Mouse (Mus musculus): ENCODE data around the gene Fam83c. TPM values are rescaled to one million over a fixed set of nuclear protein-coding genes. Genes with fewer than 3 reads are reported as not detected.
"Not testable (repeated sequence)": the region's sequence is repeated elsewhere in the genome, so short reads cannot be mapped to it uniquely, and the experiment has no call there.

Fam83c gene
- polyA plus RNA-seq, 1 experiment from 2014 or later: 0.30 TPM

- ATAC-seq: no peak
- peaks cover 12% of the 10 kb centered on the region for H3K36me3 ChIP-seq
- peaks cover 5% of the 10 kb centered on the region; the same call in 1 of the 2 replicates for H3K4me1 ChIP-seq (replicated peaks)
- no peak overlapping the region for H3K4me3 ChIP-seq (replicated peaks)
- no peak overlapping the region for H3K27ac ChIP-seq
- no peaks in the 10 kb centered on the region for H3K9me3 ChIP-seq
- H3K27me3 ChIP-seq (replicated peaks): no peaks in the 10 kb centered on the region
- WGBS: 80% methylated on average over 7 of the region's 7 CpGs
- no peak overlapping the region for H3K4me2 ChIP-seq (replicated peaks)
- H3K9ac ChIP-seq: no peak overlapping the region
Observed at GRCm38 (mm10) chr2:155860102-155860501, 25.4 kb upstream of the Fam83c start.

- no peaks in the 10 kb centered on the region for H3K4me1 ChIP-seq (replicated peaks)
- no peak overlapping the region for H3K4me3 ChIP-seq (replicated peaks)
- H3K36me3 ChIP-seq: peaks cover 22% of the 10 kb centered on the region
- H3K9me3 ChIP-seq: no peaks in the 10 kb centered on the region
- no peak overlapping the region for H3K4me2 ChIP-seq (replicated peaks)
- no peaks in the 10 kb centered on the region for H3K27me3 ChIP-seq (replicated peaks)
- WGBS: 75% methylated on average over 5 of the region's 5 CpGs
- no peak for ATAC-seq
- no peak overlapping the region for H3K9ac ChIP-seq
- H3K27ac ChIP-seq: no peak overlapping the region
Observed at GRCm38 (mm10) chr2:155852536-155852935, 17.9 kb upstream of the Fam83c start.

DNA sequence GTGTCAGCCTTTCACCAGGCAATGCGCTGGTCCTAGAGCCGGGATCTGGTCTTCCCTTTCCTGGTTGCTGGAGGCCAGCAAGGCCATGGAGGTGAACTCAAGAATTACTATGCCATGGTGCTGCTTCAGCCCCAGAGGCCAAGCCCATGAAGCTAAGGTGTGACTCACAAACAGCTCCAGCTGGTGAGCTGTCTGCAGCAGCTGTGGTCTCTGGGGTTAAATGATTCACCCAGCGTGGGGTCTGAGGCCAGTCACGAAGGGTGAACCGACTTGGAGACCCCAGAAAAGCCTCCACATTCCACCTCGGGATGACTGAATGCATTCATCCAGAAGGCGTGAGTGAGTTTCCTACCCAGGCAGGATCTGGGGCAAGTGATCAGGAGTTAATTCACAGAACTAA, 15.5 kb upstream of the Fam83c start:
- no peak overlapping the region for H3K4me3 ChIP-seq (replicated peaks)
- peaks cover 21% of the 10 kb centered on the region; the same call in 1 of the 2 replicates for H3K36me3 ChIP-seq
- 88% methylated on average over 7 of the region's 7 CpGs for WGBS
- H3K4me1 ChIP-seq (replicated peaks): no peaks in the 10 kb centered on the region
- no peak for ATAC-seq
- no peak overlapping the region for H3K27ac ChIP-seq
- no peaks in the 10 kb centered on the region for H3K27me3 ChIP-seq (replicated peaks)
- no peaks in the 10 kb centered on the region for H3K9me3 ChIP-seq
- no peak overlapping the region for H3K4me2 ChIP-seq (replicated peaks)
- no peak overlapping the region for H3K9ac ChIP-seq

DNA sequence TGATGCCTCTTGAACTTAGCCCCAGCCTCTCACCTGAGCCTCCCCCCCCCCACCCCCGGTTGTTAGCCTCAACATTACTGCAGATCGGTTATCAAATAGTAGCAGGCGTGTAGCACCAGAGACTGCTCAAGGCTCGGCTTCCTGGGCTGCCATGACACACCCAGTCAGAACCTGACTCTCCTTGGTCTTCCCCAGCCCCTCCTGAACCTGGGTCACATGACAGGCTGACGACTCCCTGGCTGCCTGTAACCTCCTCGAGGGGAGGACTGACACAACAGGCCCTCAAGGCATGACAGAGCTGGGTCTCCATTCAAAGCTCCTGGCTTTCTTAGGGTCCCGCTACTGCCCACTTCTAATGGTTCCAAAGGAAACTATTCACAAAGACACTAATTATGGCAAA, 14.8 kb upstream of the Fam83c start:
- H3K4me2 ChIP-seq (replicated peaks): no peak overlapping the region
- H3K9me3 ChIP-seq: no peaks in the 10 kb centered on the region
- no peak overlapping the region for H3K4me3 ChIP-seq (replicated peaks)
- no peak overlapping the region for H3K27ac ChIP-seq
- H3K36me3 ChIP-seq: peaks cover 21% of the 10 kb centered on the region; the same call in 1 of the 2 replicates
- no peaks in the 10 kb centered on the region for H3K27me3 ChIP-seq (replicated peaks)
- no peak overlapping the region for H3K9ac ChIP-seq
- 51% methylated on average over 7 of the region's 7 CpGs for WGBS
- ATAC-seq: peak; percentile 46; the same call in 1 of the 2 replicates
- H3K4me1 ChIP-seq (replicated peaks): no peaks in the 10 kb centered on the region

DNA sequence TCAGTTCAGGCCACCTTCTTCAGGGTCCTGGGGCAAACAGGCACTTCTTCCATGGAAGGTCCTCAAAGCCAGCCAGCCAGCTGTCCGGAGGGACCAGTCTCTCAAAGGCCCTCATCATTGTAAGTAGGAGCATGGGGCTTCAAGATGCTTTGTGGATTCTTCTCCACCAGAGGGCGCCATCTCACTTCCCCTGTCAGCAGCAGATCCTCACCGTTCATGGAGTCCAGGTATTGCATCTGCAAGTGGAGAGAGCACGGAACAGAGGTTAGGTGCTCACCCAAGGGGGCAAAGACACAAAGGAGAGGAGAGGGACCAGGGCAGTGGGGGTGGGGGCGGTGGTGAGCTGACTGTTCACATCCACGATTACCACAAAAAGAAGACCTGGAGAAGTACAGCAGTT, 13.6 kb upstream of the Fam83c start:
- Histone ChIP-seq H3K36me3 (peaks cover 21% of the 10 kb centered on the region; the same call in 1 of the 2 replicates), H3K27me3 (replicated peaks) (no peaks in the 10 kb centered on the region), H3K4me1 (replicated peaks) (no peaks in the 10 kb centered on the region), H3K9me3 (no peaks in the 10 kb centered on the region), H3K9ac (no peak overlapping the region), H3K4me3 (replicated peaks) (no peak overlapping the region), H3K27ac (no peak overlapping the region), H3K4me2 (replicated peaks) (no peak overlapping the region)
- WGBS: 29% methylated on average over 6 of the region's 6 CpGs
- peak; percentile 16 for ATAC-seq

- H3K9ac ChIP-seq: no peak overlapping the region
- WGBS: 74% methylated on average over 8 of the region's 8 CpGs
- no peaks in the 10 kb centered on the region for H3K27me3 ChIP-seq (replicated peaks)
- no peaks in the 10 kb centered on the region for H3K9me3 ChIP-seq
- H3K36me3 ChIP-seq: peaks cover 19% of the 10 kb centered on the region; the same call in 1 of the 2 replicates
- no peaks in the 10 kb centered on the region for H3K4me1 ChIP-seq (replicated peaks)
- no peak overlapping the region for H3K27ac ChIP-seq
- ATAC-seq: no peak
- no peak overlapping the region for H3K4me2 ChIP-seq (replicated peaks)
- H3K4me3 ChIP-seq (replicated peaks): no peak overlapping the region
Observed at GRCm38 (mm10) chr2:155846930-155847329, 12.3 kb upstream of the Fam83c start.

DNA sequence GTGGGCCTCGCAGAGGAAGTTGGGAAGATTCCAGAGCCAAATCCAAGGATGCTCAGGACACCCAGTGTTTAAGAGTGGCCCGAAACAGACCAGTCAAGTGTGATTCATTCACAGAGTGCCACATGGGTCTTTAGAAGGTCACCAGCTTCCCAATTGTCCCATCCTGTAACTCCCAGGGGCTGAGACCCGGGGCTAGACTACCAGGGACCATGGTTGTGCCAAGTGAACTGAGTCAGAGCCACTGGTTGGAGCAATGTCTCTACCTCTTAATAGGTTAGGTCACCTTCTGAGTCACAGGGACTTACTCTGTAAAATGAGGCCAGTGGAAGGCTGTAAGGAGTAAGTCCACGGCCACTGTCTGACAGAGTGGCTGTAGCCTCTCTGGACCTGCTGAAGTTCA, 4.3 kb upstream of the Fam83c start:
- Histone ChIP-seq H3K9me3 (no peaks in the 10 kb centered on the region), H3K36me3 (no peaks in the 10 kb centered on the region), H3K27ac (no peak overlapping the region), H3K9ac (no peak overlapping the region), H3K27me3 (replicated peaks) (no peaks in the 10 kb centered on the region), H3K4me3 (replicated peaks) (no peak overlapping the region), H3K4me2 (replicated peaks) (no peak overlapping the region), H3K4me1 (replicated peaks) (0 out of 2 replicates have a peak, but pooled peaks cover 3% of the 10 kb centered on the region)
- no peak for ATAC-seq
- 86% methylated on average over 4 of the region's 4 CpGs for WGBS

DNA sequence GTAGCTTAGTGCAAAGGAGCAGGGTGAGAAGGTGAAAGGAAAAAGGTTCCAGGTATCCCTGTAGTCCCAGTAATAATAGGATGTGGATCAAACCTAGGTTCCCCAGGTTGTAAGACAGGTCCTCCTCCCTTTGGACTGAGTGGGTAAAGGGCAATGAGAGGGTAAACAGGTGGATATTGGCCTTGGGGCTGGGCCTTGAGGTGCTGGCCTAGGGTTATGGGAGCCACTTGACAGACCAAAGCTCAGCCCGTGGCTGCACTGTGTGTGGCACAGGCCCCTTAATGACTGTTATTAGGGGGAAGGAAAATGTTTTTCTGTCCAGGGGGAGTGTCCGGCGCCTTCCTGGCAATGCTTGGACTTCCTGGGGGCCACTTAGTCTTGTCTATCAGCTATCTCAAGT, 3.3 kb upstream of the Fam83c start:
- Histone ChIP-seq H3K9ac (no peak overlapping the region), H3K4me1 (replicated peaks) (0 out of 2 replicates have a peak, but pooled peaks cover 3% of the 10 kb centered on the region), H3K36me3 (no peaks in the 10 kb centered on the region), H3K27ac (no peak overlapping the region), H3K27me3 (replicated peaks) (no peaks in the 10 kb centered on the region), H3K4me2 (replicated peaks) (no peak overlapping the region), H3K9me3 (no peaks in the 10 kb centered on the region), H3K4me3 (replicated peaks) (no peak overlapping the region)
- ATAC-seq: peak; percentile 56
- 57% methylated on average over 3 of the region's 3 CpGs for WGBS

- not testable (repeated sequence) for H3K4me1 ChIP-seq (replicated peaks); H3K4me3 ChIP-seq (replicated peaks); H3K36me3 ChIP-seq; H3K9ac ChIP-seq; H3K27me3 ChIP-seq (replicated peaks); H3K9me3 ChIP-seq; H3K27ac ChIP-seq; H3K4me2 ChIP-seq (replicated peaks); ATAC-seq
- WGBS: 81% methylated on average over 1 of the region's 1 CpGs
Observed at GRCm38 (mm10) chr2:155832087-155832486, 2.6 kb downstream of the Fam83c start.

GRCm38 (mm10) chr2:155831302-155831701, 3.4 kb downstream of the Fam83c start:
- Histone ChIP-seq H3K4me3 (replicated peaks) (no peak overlapping the region), H3K4me1 (replicated peaks) (0 out of 2 replicates have a peak, but pooled peaks cover 3% of the 10 kb centered on the region), H3K27ac (no peak overlapping the region), H3K9ac (no peak overlapping the region), H3K9me3 (no peaks in the 10 kb centered on the region), H3K27me3 (replicated peaks) (no peaks in the 10 kb centered on the region), H3K4me2 (replicated peaks) (no peak overlapping the region), H3K36me3 (no peaks in the 10 kb centered on the region)
- no peak for ATAC-seq
- 57% methylated on average over 9 of the region's 9 CpGs for WGBS

DNA sequence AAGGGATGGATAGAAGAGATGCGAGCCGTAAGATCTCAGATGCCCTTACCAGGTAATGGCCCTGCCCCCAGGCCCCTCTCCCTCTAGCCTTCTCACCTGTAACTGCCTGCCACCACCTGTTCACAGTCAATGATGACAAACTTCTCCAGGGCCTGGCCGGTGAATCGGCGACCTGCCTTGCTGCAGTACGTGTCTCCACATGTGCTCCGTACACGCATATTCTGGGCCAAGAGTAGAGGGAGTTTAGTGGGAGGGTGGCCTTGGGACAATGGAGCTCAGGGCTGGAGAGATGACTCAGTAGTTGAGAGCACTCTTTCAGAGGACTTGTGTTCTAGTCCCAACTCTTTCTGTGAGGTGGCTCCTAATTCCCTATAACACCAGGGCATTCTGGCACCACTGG, 3.8 kb downstream of the Fam83c start:
- H3K9ac ChIP-seq: no peak overlapping the region
- no peak for ATAC-seq
- no peak overlapping the region for H3K4me2 ChIP-seq (replicated peaks)
- H3K36me3 ChIP-seq: no peaks in the 10 kb centered on the region
- no peaks in the 10 kb centered on the region for H3K9me3 ChIP-seq
- 0 out of 2 replicates have a peak, but pooled peaks cover 3% of the 10 kb centered on the region for H3K4me1 ChIP-seq (replicated peaks)
- no peak overlapping the region for H3K4me3 ChIP-seq (replicated peaks)
- H3K27me3 ChIP-seq (replicated peaks): no peaks in the 10 kb centered on the region
- H3K27ac ChIP-seq: no peak overlapping the region
- 91% methylated on average over 8 of the region's 8 CpGs for WGBS

- Histone ChIP-seq H3K27ac (peak within 1 kb of the TSS; percentile 94), H3K9me3 (no peaks in the 10 kb centered on the region), H3K4me2 (replicated peaks) (peak within 1 kb of the TSS; percentile 80), H3K9ac (peak within 1 kb of the TSS; percentile 88), H3K36me3 (peaks cover 11% of the 10 kb centered on the region), H3K27me3 (replicated peaks) (no peaks in the 10 kb centered on the region), H3K4me3 (replicated peaks) (peak within 1 kb of the TSS; percentile 90), H3K4me1 (replicated peaks) (0 out of 2 replicates have a peak, but pooled peaks cover 7% of the 10 kb centered on the region)
- WGBS: 1% methylated on average over 27 of the region's 27 CpGs
- ATAC-seq: peak; percentile 95
Observed at GRCm38 (mm10) chr2:155826630-155827424, 7.8 kb downstream of the Fam83c start, which contains the start of gene Eif6. Gene Eif6, minus strand, starts transcription at chr2:155826925.
